25 mouse cellular contexts compared by ENCODE assay signal in the genomic region with DNA sequence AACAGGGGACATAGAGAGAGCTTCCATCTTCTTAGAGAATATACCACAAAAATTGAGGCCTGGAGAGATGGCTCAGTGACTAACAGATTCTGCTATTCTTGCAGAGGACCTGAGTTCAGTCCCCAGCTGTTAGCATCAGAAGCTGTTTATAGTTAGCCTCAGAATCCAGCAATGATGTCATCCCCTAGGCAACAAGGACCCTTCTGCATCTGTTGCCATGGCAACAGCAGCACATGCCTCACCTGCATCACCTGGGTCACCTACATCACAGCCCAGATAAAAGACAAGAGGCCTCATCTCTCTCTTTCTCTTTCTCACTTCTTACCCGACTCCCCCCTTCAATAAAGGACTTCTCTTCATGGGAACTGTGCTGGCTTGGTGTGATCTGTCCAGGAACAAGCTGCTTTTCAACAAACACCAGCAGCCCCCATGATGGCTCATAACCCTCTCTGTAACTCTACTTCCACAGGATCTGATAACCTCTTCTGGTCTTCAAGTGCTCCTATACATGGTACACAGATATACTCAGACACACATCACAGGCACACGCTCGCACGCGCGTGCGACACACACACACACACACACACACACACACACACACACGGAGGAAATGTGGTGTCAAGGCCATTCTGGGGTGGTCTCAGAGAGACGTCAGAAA. TPM values are rescaled to one million over a fixed set of nuclear protein-coding genes. Genes with fewer than 3 reads are reported as not detected.
DNase-seq lines count a peak whose midpoint lies in the region; ATAC-seq and TF ChIP-seq lines count a peak whose summit lies in the region.
"Had no signal": no experiment of that assay in that cellular context is flagged by ENCODE, and none has a peak within 500 bp of the region (broad histone marks: within the 10 kb centered on the region; RNA-seq: fewer than 3 reads in every experiment).

No protein-coding gene starts in this region.

- 0 out of 2 replicates have a peak overlapping the region, but pooled peaks have one; percentile 1 for H3K27ac ChIP-seq in hindbrain, embryonic 15.5 days (replicated peaks)
- no peak overlapping the region for H3K27ac ChIP-seq in hindbrain, embryonic 12.5 days
- H3K27ac ChIP-seq in forebrain, postnatal 0 days (ENCODE audit: low read depth, low read length): no peak overlapping the region
- H3K27ac ChIP-seq in midbrain, postnatal 0 days (ENCODE audit: low read depth, low read length): peak overlapping the region; percentile 47; the same call in 1 of the 2 replicates
- H3K27ac ChIP-seq: kidney, embryonic 15.5 days; liver, embryonic 14.5 days; stomach, embryonic 15.5 days had no signal

- H3K9me3 ChIP-seq in hindbrain, embryonic 15.5 days: no peaks in the 10 kb centered on the region
- H3K9me3 ChIP-seq in hindbrain, embryonic 12.5 days (replicated peaks): no peaks in the 10 kb centered on the region
- no peaks in the 10 kb centered on the region for H3K9me3 ChIP-seq in forebrain, postnatal 0 days (ENCODE audit: low read length)
- H3K9me3 ChIP-seq in midbrain, postnatal 0 days (ENCODE audit: low read length): no peaks in the 10 kb centered on the region
- H3K9me3 ChIP-seq: kidney, embryonic 15.5 days; stomach, embryonic 15.5 days had no signal

- no peaks in the 10 kb centered on the region for H3K27me3 ChIP-seq in hindbrain, embryonic 15.5 days
- H3K27me3 ChIP-seq in hindbrain, embryonic 12.5 days: no peaks in the 10 kb centered on the region; the same call in 1 of the 2 replicates
- H3K27me3 ChIP-seq in forebrain, postnatal 0 days (ENCODE audit: insufficient read depth, low read length): no peaks in the 10 kb centered on the region
- no peaks in the 10 kb centered on the region for H3K27me3 ChIP-seq in midbrain, postnatal 0 days (ENCODE audit: insufficient read depth, low read length)
- H3K27me3 ChIP-seq: kidney, embryonic 15.5 days; stomach, embryonic 15.5 days had no signal

- peaks cover 21% of the 10 kb centered on the region for H3K36me3 ChIP-seq in hindbrain, embryonic 15.5 days
- peaks cover 14% of the 10 kb centered on the region for H3K36me3 ChIP-seq in hindbrain, embryonic 12.5 days
- H3K36me3 ChIP-seq in forebrain, postnatal 0 days (ENCODE audit: insufficient read depth): peaks cover 25% of the 10 kb centered on the region
- H3K36me3 ChIP-seq in midbrain, postnatal 0 days (ENCODE audit: insufficient read depth, low read length): peaks cover 26% of the 10 kb centered on the region
- H3K36me3 ChIP-seq: kidney, embryonic 15.5 days; stomach, embryonic 15.5 days had no signal

- ATAC-seq in hindbrain, embryonic 15.5 days (ENCODE audit: low FRiP score, low read depth): 0 out of 2 replicates have a peak, but pooled peaks have one; percentile 52
- ATAC-seq in hindbrain, embryonic 12.5 days (ENCODE audit: low FRiP score): no peak
- peak; percentile 66 for ATAC-seq in forebrain, postnatal 0 days
- ATAC-seq in midbrain, postnatal 0 days (ENCODE audit: low FRiP score): peak; percentile 71
- ATAC-seq: inflammation-experienced regulatory T-cells, adult 6 months had no signal

- no peak for TF ChIP-seq POLR2A in brain, embryonic 14.5 days (IDR thresholded peaks at IDR 0.05; ENCODE audit: borderline replicate concordance, extremely low read depth, insufficient read depth, insufficient read length, poor library complexity, severe bottlenecking)

- TF ChIP-seq CTCF in brain, embryonic 14.5 days (IDR thresholded peaks at IDR 0.05; ENCODE audit: borderline replicate concordance, extremely low read depth, insufficient read depth, insufficient read length): no peak
- TF ChIP-seq CTCF in forebrain, postnatal 0 days (IDR thresholded peaks at IDR 0.05; ENCODE audit: low read depth): no peak
- TF ChIP-seq CTCF in midbrain, postnatal 0 days (IDR thresholded peaks at IDR 0.05): no peak

- H3K9ac ChIP-seq in hindbrain, embryonic 15.5 days: no peak overlapping the region
- no peak overlapping the region for H3K9ac ChIP-seq in hindbrain, embryonic 12.5 days
- H3K9ac ChIP-seq in forebrain, postnatal 0 days: no peak overlapping the region
- no peak overlapping the region for H3K9ac ChIP-seq in midbrain, postnatal 0 days (replicated peaks; ENCODE audit: low read length, poor library complexity, severe bottlenecking)
- H3K9ac ChIP-seq: kidney, embryonic 15.5 days; liver, embryonic 14.5 days; stomach, embryonic 15.5 days had no signal

- no peak overlapping the region for H3K4me3 ChIP-seq in hindbrain, embryonic 15.5 days
- no peak overlapping the region for H3K4me3 ChIP-seq in hindbrain, embryonic 12.5 days
- H3K4me3 ChIP-seq in forebrain, postnatal 0 days (ENCODE audit: low read depth, low read length): no peak overlapping the region
- H3K4me3 ChIP-seq in midbrain, postnatal 0 days (ENCODE audit: low read depth, low read length): no peak overlapping the region
- H3K4me3 ChIP-seq: kidney, embryonic 15.5 days; stomach, embryonic 15.5 days had no signal

- peaks cover 6% of the 10 kb centered on the region for H3K4me1 ChIP-seq in hindbrain, embryonic 15.5 days (replicated peaks)
- H3K4me1 ChIP-seq in hindbrain, embryonic 12.5 days: no peaks in the 10 kb centered on the region
- H3K4me1 ChIP-seq in forebrain, postnatal 0 days (ENCODE audit: insufficient read depth): no peaks in the 10 kb centered on the region
- no peaks in the 10 kb centered on the region for H3K4me1 ChIP-seq in midbrain, postnatal 0 days (ENCODE audit: insufficient read depth, low read length)
- H3K4me1 ChIP-seq: kidney, embryonic 15.5 days; stomach, embryonic 15.5 days had no signal

- WGBS in hindbrain, embryonic 15.5 days: 87% methylated on average over 9 of the region's 9 CpGs
- WGBS in hindbrain, embryonic 12.5 days: 90% methylated on average over 9 of the region's 9 CpGs
- WGBS in forebrain, postnatal 0 days: 86% methylated on average over 9 of the region's 9 CpGs
- WGBS in midbrain, postnatal 0 days: 85% methylated on average over 9 of the region's 9 CpGs

- no peak overlapping the region for H3K4me2 ChIP-seq in hindbrain, embryonic 15.5 days
- H3K4me2 ChIP-seq in hindbrain, embryonic 12.5 days (replicated peaks): no peak overlapping the region
- no peak overlapping the region for H3K4me2 ChIP-seq in forebrain, postnatal 0 days (ENCODE audit: low read depth)
- H3K4me2 ChIP-seq in midbrain, postnatal 0 days (ENCODE audit: low read depth, low read length, poor library complexity, severe bottlenecking): no peak overlapping the region
- H3K4me2 ChIP-seq: heart, embryonic 11.5 days; kidney, embryonic 15.5 days; stomach, embryonic 15.5 days had no signal

- DNase-seq in brain, embryonic 14.5 days (ENCODE audit: low read depth): peak; percentile 73
- DNase-seq in forebrain, postnatal 0 days: peak; percentile 44
- peak; percentile 73 for DNase-seq in midbrain, postnatal 0 days (ENCODE audit: low spot score)
- DNase-seq in cerebellum, adult 11 months: no peak
- DNase-seq: adrenal gland, postnatal 25 days; B cell, adult 2 months; cerebellum, adult 8-10 months; cerebellum, postnatal 25 days; gastrocnemius, postnatal 10 days; heart, adult 18-20 months; heart, postnatal 36 days; kidney, adult 18-20 months; kidney, postnatal 25 days; liver; lung, adult 2 months; lung, postnatal 14 days; right cerebral cortex, postnatal 25 days had no signal

RNA-seq across cellular contexts. Expression of gene Lonrf2, which starts 24.5 kb away (rescaled TPM):
- 21.9 and 24.1 TPM in 2 replicates for polyA plus RNA-seq in hindbrain, embryonic 15.5 days (2015; fragmentation: Nextera tagmentation; extraction: Ambion mirVana)
- polyA plus RNA-seq in hindbrain, embryonic 12.5 days (2016; fragmentation: Nextera tagmentation; extraction: Ambion mirVana): 7.6 and 8.2 TPM in 2 replicates
- 51.9 and 73.3 TPM in 2 replicates for polyA plus RNA-seq in brain, embryonic 14.5 days (2012; rRNA removed)
- total RNA-seq in forebrain, postnatal 0 days (2014; rRNA removed): 103 and 143 TPM in 2 replicates
- 13.8 and 21.9 TPM in 2 replicates for polyA plus RNA-seq in forebrain, postnatal 0 days (2015; fragmentation: Nextera tagmentation; extraction: Ambion mirVana)
- 155 and 183 TPM in 2 replicates for total RNA-seq in midbrain, postnatal 0 days (2014; rRNA removed)
- polyA plus RNA-seq in midbrain, postnatal 0 days (2015; fragmentation: Nextera tagmentation; extraction: Ambion mirVana): 24.2 and 28.8 TPM in 2 replicates
- total RNA-seq: neutrophil, adult 5-6 weeks had no signal
- polyA plus RNA-seq: inflammation-experienced regulatory T-cells, adult 6 months had no signal

RNA-seq across cellular contexts. Expression of gene Chst10, which starts 37.0 kb away (rescaled TPM):
- polyA plus RNA-seq in hindbrain, embryonic 15.5 days (2015; fragmentation: Nextera tagmentation; extraction: Ambion mirVana): 54.7 and 58.8 TPM in 2 replicates
- polyA plus RNA-seq in hindbrain, embryonic 12.5 days (2016; fragmentation: Nextera tagmentation; extraction: Ambion mirVana): 31.0 and 32.4 TPM in 2 replicates
- polyA plus RNA-seq in brain, embryonic 14.5 days (2012; rRNA removed): 18.8 and 38.2 TPM in 2 replicates
- 79.3 and 85.2 TPM in 2 replicates for total RNA-seq in forebrain, postnatal 0 days (2014; rRNA removed)
- 60.1 and 71.7 TPM in 2 replicates for polyA plus RNA-seq in forebrain, postnatal 0 days (2015; fragmentation: Nextera tagmentation; extraction: Ambion mirVana)
- 85.2 and 88.5 TPM in 2 replicates for total RNA-seq in midbrain, postnatal 0 days (2014; rRNA removed)
- polyA plus RNA-seq in midbrain, postnatal 0 days (2015; fragmentation: Nextera tagmentation; extraction: Ambion mirVana): 66.4 and 68.9 TPM in 2 replicates

Comparison
In these comparisons a context has a peak if more than half of its experiments do, and no peak if none do; other contexts are left out.
1. H3K27ac ChIP-seq: peak in hindbrain, embryonic 15.5 days (single experiment) and midbrain, postnatal 0 days (single experiment); none in hindbrain, embryonic 12.5 days (single experiment) and forebrain, postnatal 0 days (single experiment).